Mouse (Mus musculus) limb, embryonic 14.5 days (tissue): ENCODE measurements around the gene Commd3. TPM values are rescaled to one million over a fixed set of nuclear protein-coding genes. Genes with fewer than 3 reads are reported as not detected.
A peak's percentile ranks its signal among the peaks of the same experiment; 100 is the strongest.

Experiments
- ATAC-seq: fragments of 200-750 bp; cut with Nextera tagmentation; 2 replicates; pipeline ENCODE4 v1.8.0; 2017; ENCODE audit warnings: low read depth, moderate number of reproducible peaks, moderate TSS enrichment; ENCODE audit not compliant: low FRiP score
- DNase-seq: peaks from one replicate; pipeline ENCODE4 v3.0.0-alpha.2; 2015; ENCODE audit warnings: low spot score
- H3K27ac ChIP-seq: fragments of 300-500 bp; sonication (generic); replicated peaks from 2 replicates; pipeline ENCODE4 v1.5.1; 2014; ENCODE audit warnings: low read depth, mild to moderate bottlenecking, low read length, moderate library complexity, mixed read lengths
- H3K27me3 ChIP-seq: fragments of 300-500 bp; sonication (generic); 2 replicates; pipeline ENCODE4 v1.6.1; 2014; ENCODE audit warnings: low read length, mixed read lengths; ENCODE audit not compliant: control insufficient read depth, insufficient read depth
- H3K36me3 ChIP-seq: fragments of 300-500 bp; sonication (generic); 2 replicates; pipeline ENCODE4 v1.6.1; 2014; ENCODE audit warnings: mild to moderate bottlenecking, low read length, moderate library complexity, mixed read lengths; ENCODE audit not compliant: control insufficient read depth, insufficient read depth
- H3K4me1 ChIP-seq: fragments of 300-500 bp; sonication (generic); 2 replicates; pipeline ENCODE4 v1.6.1; 2014; ENCODE audit warnings: antibody characterized with exemption, low read length, mixed read lengths; ENCODE audit not compliant: control insufficient read depth, insufficient read depth
- H3K4me2 ChIP-seq: fragments of 300-500 bp; sonication (generic); replicated peaks from 2 replicates; pipeline ENCODE4 v1.6.1; 2014; ENCODE audit warnings: low read depth, mild to moderate bottlenecking, low read length, moderate library complexity; ENCODE audit not compliant: severe bottlenecking
- H3K4me3 ChIP-seq: fragments of 300-500 bp; sonication (generic); replicated peaks from 2 replicates; pipeline ENCODE4 v1.5.1; 2014; ENCODE audit warnings: low read length
- H3K9ac ChIP-seq: fragments of 300-500 bp; sonication (generic); 2 replicates; pipeline ENCODE4 v1.6.1; 2014; ENCODE audit warnings: mild to moderate bottlenecking, low read depth, low read length, moderate library complexity; ENCODE audit not compliant: severe bottlenecking
- H3K9me3 ChIP-seq: fragments of 300-500 bp; sonication (generic); 2 replicates; pipeline ENCODE4 v1.6.1; 2016; ENCODE audit warnings: low read length; ENCODE audit not compliant: control insufficient read depth
- POLR2A ChIP-seq: fragments of 200-500 bp; IDR thresholded peaks from 2 replicates; pipeline ENCODE4 v1.8.0; 2012; ENCODE audit warnings: inconsistent platforms, mild to moderate bottlenecking, moderate library complexity, borderline replicate concordance; ENCODE audit not compliant: insufficient read depth, insufficient read length; ENCODE audit errors: extremely low read depth
- WGBS: fragments of 180-500 bp; shearing (Covaris S2); extraction: QIAGEN DNeasy Blood & Tissue Kit; methylation state at CpG from one replicate; pipeline ENCODE4 v1.1.7; 2014; 5-methylcytosine and 5-hydroxymethylcytosine counted together
- polyA plus RNA-seq, 2 experiments: library from polyadenylated mRNA; depleted of rRNA in 1 of 2; stranded (reverse) in 1 of 2; unstranded in 1 of 2; fragments of >200 nt; fragmentation: Nextera tagmentation in 1 of 2; extraction: Ambion mirVana in 1 of 2; gene quantifications; 2 replicates each; pipeline versions ENCODE4 v1.2.1 to v1.2.3; 2012 to 2014

Gene Commd3
- polyA plus RNA-seq, 2 experiments, result 146 to 233 TPM

DNA sequence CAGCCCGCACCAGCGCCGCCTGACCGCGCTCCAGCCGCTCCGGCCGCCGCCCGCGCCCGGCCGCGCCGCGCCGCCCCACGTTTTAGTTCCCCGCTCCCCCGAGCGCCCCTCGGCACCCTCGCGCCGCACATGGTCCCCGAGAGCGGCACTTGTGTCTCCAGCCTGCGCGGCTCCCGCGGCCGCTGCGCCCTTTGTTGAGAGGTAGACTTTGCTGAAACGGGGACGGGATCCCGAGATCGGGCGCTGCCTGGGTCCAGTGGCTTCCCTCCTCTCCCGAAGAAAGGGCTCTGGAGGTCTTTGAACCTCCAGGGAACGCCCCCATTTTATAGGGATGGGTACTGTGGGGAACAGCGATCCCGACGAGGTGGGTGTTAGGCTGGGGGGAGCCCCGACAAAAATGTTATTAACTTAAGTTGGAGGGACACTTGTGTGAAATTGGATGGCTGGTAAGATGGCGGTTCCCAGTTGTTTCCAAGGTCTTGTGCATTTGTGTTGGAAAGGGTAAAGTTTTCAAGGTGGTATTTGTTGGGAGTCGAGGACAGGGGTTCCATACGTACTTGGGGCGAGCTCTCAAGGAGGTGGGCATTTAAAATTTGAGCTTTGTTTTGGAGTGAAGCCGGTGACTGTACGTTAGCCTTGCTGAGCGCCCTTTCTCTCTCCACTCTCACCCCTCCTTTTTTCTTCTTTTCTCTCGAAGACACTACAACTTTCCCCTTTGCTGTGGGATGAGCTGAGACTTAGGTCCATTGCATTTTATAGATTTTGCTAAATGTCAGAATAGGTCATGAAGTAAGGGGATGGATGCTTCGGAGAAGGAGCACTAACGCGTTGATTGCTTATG is 5.7 kb downstream of the Commd3 start:
- DNase-seq, result no peak
- Histone ChIP-seq H3K4me2 (peak overlapping the region; percentile 85), H3K4me3 (peak overlapping the region; percentile 78), H3K27me3 (peaks cover 20% of the 10 kb centered on the region), H3K27ac (no peak overlapping the region), H3K9ac (peak overlapping the region; percentile 93), H3K4me1 (peaks cover 24% of the 10 kb centered on the region), H3K36me3 (0 out of 2 replicates have a peak, but pooled peaks cover 2% of the 10 kb centered on the region), H3K9me3 (no peaks in the 10 kb centered on the region)
- 0 out of 2 replicates have a peak, but pooled peaks have one; percentile 31 for TF ChIP-seq POLR2A
- no peak for ATAC-seq
- WGBS, result under 1% methylated on average over 47 of the region's 55 CpGs

DNA sequence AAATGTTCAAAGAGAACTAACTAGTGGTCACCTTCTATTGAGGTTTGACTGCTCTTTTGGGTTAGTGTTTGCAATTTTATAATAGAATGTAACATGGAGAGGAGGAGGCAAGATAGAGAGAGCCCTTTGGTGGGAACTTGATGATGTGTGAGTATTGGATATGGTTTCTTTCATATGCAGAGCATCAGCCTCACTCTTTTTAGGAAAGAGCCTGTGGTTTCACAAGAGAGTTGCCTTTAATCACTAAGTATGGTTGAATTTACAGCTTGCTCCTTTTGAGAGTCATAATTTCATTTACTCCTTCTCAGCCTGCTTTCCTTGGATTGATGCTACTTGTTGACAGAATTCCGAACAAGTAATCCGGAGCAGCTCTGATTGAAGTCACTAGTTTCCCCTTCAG is 7.5 kb downstream of the Commd3 start:
- Histone ChIP-seq H3K4me3 (no peak overlapping the region), H3K27ac (no peak overlapping the region), H3K4me1 (peaks cover 18% of the 10 kb centered on the region), H3K9me3 (no peaks in the 10 kb centered on the region), H3K36me3 (peaks cover 15% of the 10 kb centered on the region), H3K4me2 (no peak overlapping the region), H3K27me3 (peaks cover 20% of the 10 kb centered on the region), H3K9ac (no peak overlapping the region)
- no peak for ATAC-seq
- DNase-seq, result no peak
- 38% methylated on average over 2 of the region's 2 CpGs for WGBS
- TF ChIP-seq POLR2A, result no peak

- no peak for ATAC-seq
These were observed 8.3 kb downstream of the Commd3 start for GRCm38 (mm10) chr2:18680501-18680900.

GRCm38 (mm10) chr2:18680961-18681360 is 8.8 kb downstream of the Commd3 start:
- no peak overlapping the region for H3K27ac ChIP-seq
- no peak overlapping the region for H3K9ac ChIP-seq
- peaks cover 22% of the 10 kb centered on the region for H3K27me3 ChIP-seq
- DNase-seq (no peak), ATAC-seq (no peak)
- no peaks in the 10 kb centered on the region for H3K9me3 ChIP-seq
- H3K4me1 ChIP-seq, result peaks cover 14% of the 10 kb centered on the region
- TF ChIP-seq POLR2A, result no peak
- peak overlapping the region; percentile 70 for H3K4me2 ChIP-seq
- H3K36me3 ChIP-seq, result peaks cover 15% of the 10 kb centered on the region
- peak overlapping the region; percentile 35 for H3K4me3 ChIP-seq
- 2% methylated on average over 29 of the region's 29 CpGs for WGBS

More at GRCm38 (mm10) chr2:18680501-18680900, 8.3 kb downstream of the Commd3 start:
- DNase-seq, result no peak
- Histone ChIP-seq H3K27me3 (peaks cover 20% of the 10 kb centered on the region), H3K4me1 (peaks cover 18% of the 10 kb centered on the region), H3K4me3 (peak overlapping the region; percentile 35), H3K4me2 (peak overlapping the region; percentile 70), H3K36me3 (peaks cover 15% of the 10 kb centered on the region), H3K27ac (no peak overlapping the region), H3K9me3 (no peaks in the 10 kb centered on the region), H3K9ac (no peak overlapping the region)
- 2% methylated on average over 4 of the region's 4 CpGs for WGBS
- TF ChIP-seq POLR2A, result no peak

- peaks cover 15% of the 10 kb centered on the region for H3K36me3 ChIP-seq
- peaks cover 48% of the 10 kb centered on the region for H3K27me3 ChIP-seq
- no peak for TF ChIP-seq POLR2A
- H3K27ac ChIP-seq, result no peak overlapping the region
- no peak for DNase-seq
- H3K9ac ChIP-seq, result no peak overlapping the region
- H3K4me1 ChIP-seq, result peaks cover 8% of the 10 kb centered on the region
- WGBS, result 58% methylated on average over 5 of the region's 5 CpGs
- no peak for ATAC-seq
- H3K9me3 ChIP-seq, result no peaks in the 10 kb centered on the region
- no peak overlapping the region for H3K4me2 ChIP-seq
- H3K4me3 ChIP-seq, result no peak overlapping the region
These were observed 11.9 kb downstream of the Commd3 start for GRCm38 (mm10) chr2:18684062-18684461.
